Mouse (Mus musculus): ENCODE measurements at regions not wholly inside any gene's neighbourhood (a gene's known extent, or its start where the extent isn't known, plus 50 kb on each side); places are given as distances from the start of the nearest gene placed in this dataset.

GRCm38 (mm10) chr16:86355036-86355435, 453.4 kb upstream of the Adamts5 start:
- TF ChIP-seq ZNF384 (IDR thresholded peaks at IDR 0.05; ENCODE audit: low read depth, low read length) (no peak), HCFC1 (IDR thresholded peaks at IDR 0.05; ENCODE audit: borderline replicate concordance, insufficient read depth, low read length) (no peak), ZC3H11A (IDR thresholded peaks at IDR 0.05; ENCODE audit: borderline replicate concordance, low read depth, low read length) (no peak)

Measured in ES-E14 (cell line).